Mouse (Mus musculus) midbrain, embryonic 13.5 days (tissue): ENCODE measurements at regions not wholly inside any gene's neighbourhood (a gene's known extent, or its start where the extent isn't known, plus 50 kb on each side); places are given as distances from the start of the nearest gene placed in this dataset.

Source experiments
- ATAC-seq: fragments of 200-750 bp; cut with Nextera tagmentation; 2 replicates; pipeline ENCODE4 v1.8.0; 2017; ENCODE audit warnings: mild to moderate bottlenecking, moderate TSS enrichment, moderate library complexity
- H3K27ac ChIP-seq: fragments of 300-500 bp; sonication (generic); 2 replicates; pipeline ENCODE4 v1.5.1; 2015; ENCODE audit warnings: inconsistent platforms, mild to moderate bottlenecking, moderate library complexity
- H3K27me3 ChIP-seq: fragments of 300-500 bp; sonication (generic); 2 replicates; pipeline ENCODE4 v1.6.1; 2015; ENCODE audit warnings: mild to moderate bottlenecking, inconsistent platforms
- H3K36me3 ChIP-seq: fragments of 300-500 bp; sonication (generic); 2 replicates; pipeline ENCODE4 v1.6.1; 2015; ENCODE audit warnings: mild to moderate bottlenecking, inconsistent platforms
- H3K4me1 ChIP-seq: fragments of 300-500 bp; sonication (generic); replicated peaks from 2 replicates; pipeline ENCODE4 v1.6.1; 2015; ENCODE audit warnings: inconsistent platforms
- H3K4me2 ChIP-seq: fragments of 300-500 bp; sonication (generic); replicated peaks from 2 replicates; pipeline ENCODE4 v1.6.1; 2015; ENCODE audit warnings: moderate library complexity, mild to moderate bottlenecking, inconsistent platforms
- H3K4me3 ChIP-seq: fragments of 300-500 bp; sonication (generic); replicated peaks from 2 replicates; pipeline ENCODE4 v1.5.1; 2015; ENCODE audit warnings: mild to moderate bottlenecking, inconsistent platforms
- H3K9ac ChIP-seq: fragments of 300-500 bp; sonication (generic); replicated peaks from 2 replicates; pipeline ENCODE4 v1.6.1; 2015; ENCODE audit warnings: mild to moderate bottlenecking, inconsistent platforms
- H3K9me3 ChIP-seq: fragments of 300-500 bp; sonication (generic); 2 replicates; pipeline ENCODE4 v1.6.1; 2016; ENCODE audit warnings: mild to moderate bottlenecking, inconsistent platforms
- WGBS: fragments of 180-500 bp; shearing (Covaris S2); methylation state at CpG from one replicate; pipeline ENCODE4 v1.1.7; 2015; 5-methylcytosine and 5-hydroxymethylcytosine counted together

- H3K27ac ChIP-seq = peak overlapping the region; percentile 53
- 11% methylated on average over 15 of the region's 15 CpGs for WGBS
- H3K4me1 ChIP-seq = peaks cover 43% of the 10 kb centered on the region
- 0 out of 2 replicates have a peak, but pooled peaks have one; percentile 16 for ATAC-seq
- H3K4me2 ChIP-seq = 0 out of 2 replicates have a peak overlapping the region, but pooled peaks have one; percentile 9
- H3K36me3 ChIP-seq = no peaks in the 10 kb centered on the region
- no peak overlapping the region; the same call in 1 of the 2 replicates for H3K9ac ChIP-seq
- H3K27me3 ChIP-seq = peaks cover 9% of the 10 kb centered on the region
- no peaks in the 10 kb centered on the region for H3K9me3 ChIP-seq
- H3K4me3 ChIP-seq = no peak overlapping the region
Measured at GRCm38 (mm10) chr2:173334856-173335595, 58.7 kb upstream of the Pmepa1 start.

GRCm38 (mm10) chr2:173335859-173336258 lies 59.5 kb upstream of the Pmepa1 start:
- Histone ChIP-seq H3K4me1 (peaks cover 52% of the 10 kb centered on the region), H3K9me3 (no peaks in the 10 kb centered on the region), H3K4me2 (no peak overlapping the region), H3K36me3 (no peaks in the 10 kb centered on the region), H3K27ac (peak overlapping the region; percentile 53; the same call in 1 of the 2 replicates), H3K9ac (peak overlapping the region; percentile 23; the same call in 1 of the 2 replicates), H3K4me3 (no peak overlapping the region), H3K27me3 (peaks cover 9% of the 10 kb centered on the region)
- 20% methylated on average over 10 of the region's 10 CpGs for WGBS
- 0 out of 2 replicates have a peak, but pooled peaks have one; percentile 18 for ATAC-seq

- Histone ChIP-seq H3K4me3 (no peak overlapping the region), H3K4me2 (no peak overlapping the region), H3K9ac (no peak overlapping the region), H3K4me1 (peaks cover 61% of the 10 kb centered on the region), H3K9me3 (no peaks in the 10 kb centered on the region), H3K27me3 (peaks cover 6% of the 10 kb centered on the region; the same call in 1 of the 2 replicates), H3K36me3 (no peaks in the 10 kb centered on the region), H3K27ac (no peak overlapping the region)
- ATAC-seq = no peak
- 91% methylated on average over 5 of the region's 5 CpGs for WGBS
Measured at GRCm38 (mm10) chr2:173337666-173338065, 61.3 kb upstream of the Pmepa1 start.

- no peak for ATAC-seq
- H3K9ac ChIP-seq = no peak overlapping the region
- no peaks in the 10 kb centered on the region for H3K36me3 ChIP-seq
- H3K27ac ChIP-seq = no peak overlapping the region
- H3K4me1 ChIP-seq = peaks cover 67% of the 10 kb centered on the region
- H3K4me2 ChIP-seq = no peak overlapping the region
- 34% methylated on average over 5 of the region's 5 CpGs for whole genome bisulfite sequencing
- H3K4me3 ChIP-seq = no peak overlapping the region
- H3K27me3 ChIP-seq = peaks cover 9% of the 10 kb centered on the region; the same call in 1 of the 2 replicates
- H3K9me3 ChIP-seq = no peaks in the 10 kb centered on the region
Measured at GRCm38 (mm10) chr2:173338671-173339070, 62.3 kb upstream of the Pmepa1 start.

GRCm38 (mm10) chr2:173339211-173339610 lies 62.9 kb upstream of the Pmepa1 start:
- no peaks in the 10 kb centered on the region for H3K9me3 ChIP-seq
- ATAC-seq = no peak
- H3K4me1 ChIP-seq = peaks cover 64% of the 10 kb centered on the region
- peaks cover 9% of the 10 kb centered on the region; the same call in 1 of the 2 replicates for H3K27me3 ChIP-seq
- no peak overlapping the region for H3K4me3 ChIP-seq
- H3K9ac ChIP-seq = no peak overlapping the region
- H3K36me3 ChIP-seq = no peaks in the 10 kb centered on the region
- H3K27ac ChIP-seq = 0 out of 2 replicates have a peak overlapping the region, but pooled peaks have one; percentile 80
- 64% methylated on average over 3 of the region's 3 CpGs for WGBS
- no peak overlapping the region for H3K4me2 ChIP-seq

DNA sequence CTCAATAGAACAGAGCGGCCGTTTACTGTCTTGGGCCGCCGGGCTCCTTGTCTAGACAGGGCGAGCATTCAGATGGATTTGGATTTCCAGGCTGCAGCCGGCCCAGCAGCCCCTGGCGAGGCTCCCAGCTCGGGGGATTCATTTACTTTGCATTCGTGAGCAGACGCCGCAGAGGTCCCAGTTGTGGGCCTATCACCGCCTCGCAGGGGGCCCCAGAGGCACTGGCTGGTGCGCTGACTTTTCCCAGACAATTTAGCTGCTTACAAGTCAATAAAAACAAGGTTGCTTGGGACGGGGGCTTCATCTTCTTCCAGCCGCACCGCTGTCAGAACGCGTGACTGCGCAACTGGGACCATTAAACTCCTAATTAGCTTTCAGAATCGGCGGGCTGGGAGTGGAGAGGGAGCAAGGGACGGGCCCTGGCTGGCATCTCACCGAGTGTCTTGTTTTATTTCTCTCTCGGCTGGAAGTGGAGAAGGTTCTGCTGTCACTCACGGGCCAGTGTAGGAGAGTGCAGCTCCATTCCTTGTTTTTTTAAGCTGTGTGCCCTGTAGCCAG lies 63.8 kb upstream of the Pmepa1 start:
- WGBS = 1% methylated on average over 26 of the region's 26 CpGs
- peaks cover 55% of the 10 kb centered on the region for H3K4me1 ChIP-seq

DNA sequence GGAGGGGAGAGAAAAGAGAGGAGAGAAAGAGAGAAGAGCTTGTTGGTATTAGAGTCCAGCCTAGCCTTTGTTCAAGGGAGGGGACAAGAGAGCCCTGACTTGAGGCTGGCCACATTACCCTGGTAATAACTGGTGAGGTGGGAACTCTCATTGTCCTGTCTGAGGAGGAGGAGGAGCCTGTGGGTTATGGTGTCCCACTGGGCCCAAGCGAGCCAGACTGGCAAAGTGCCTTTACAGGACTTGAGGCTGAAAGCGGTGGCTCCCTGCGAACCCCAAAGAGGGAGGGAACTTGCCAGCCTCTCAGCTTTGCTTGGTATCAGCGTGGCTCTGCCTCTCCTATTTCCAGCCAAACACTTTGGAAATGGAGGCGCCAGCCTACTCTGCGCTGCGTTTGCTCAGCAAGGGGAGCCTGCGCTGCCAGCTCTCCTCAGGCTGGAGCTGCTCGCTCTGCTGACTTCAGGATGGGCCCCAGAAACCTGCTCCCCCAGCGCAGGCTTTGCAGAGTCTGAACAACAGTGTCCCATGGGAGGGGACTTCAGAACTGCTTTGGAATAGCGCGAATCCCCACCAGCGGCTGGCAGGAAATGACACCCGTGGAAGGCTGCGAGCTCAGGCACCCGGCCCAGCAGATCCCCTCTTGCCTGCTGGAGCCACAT lies 66.4 kb upstream of the Pmepa1 start:
- Histone ChIP-seq H3K4me2 (no peak overlapping the region), H3K4me3 (no peak overlapping the region), H3K9me3 (no peaks in the 10 kb centered on the region), H3K27me3 (peaks cover 4% of the 10 kb centered on the region; the same call in 1 of the 2 replicates), H3K4me1 (peaks cover 41% of the 10 kb centered on the region), H3K9ac (no peak overlapping the region), H3K27ac (no peak overlapping the region), H3K36me3 (no peaks in the 10 kb centered on the region)
- 52% methylated on average over 16 of the region's 16 CpGs for WGBS
- ATAC-seq = no peak

More for the DNA sequence above, 63.8 kb upstream of the Pmepa1 start:
- peak; percentile 86 for ATAC-seq
- Histone ChIP-seq H3K9ac (peak overlapping the region; percentile 32; the same call in 1 of the 2 replicates), H3K27me3 (peaks cover 6% of the 10 kb centered on the region; the same call in 1 of the 2 replicates), H3K4me3 (peak overlapping the region; percentile 8), H3K27ac (peak overlapping the region; percentile 80), H3K9me3 (no peaks in the 10 kb centered on the region), H3K4me2 (peak overlapping the region; percentile 50), H3K36me3 (no peaks in the 10 kb centered on the region)

- Histone ChIP-seq H3K27ac (no peak overlapping the region), H3K4me1 (peaks cover 37% of the 10 kb centered on the region), H3K9me3 (no peaks in the 10 kb centered on the region), H3K9ac (no peak overlapping the region), H3K27me3 (peaks cover 4% of the 10 kb centered on the region; the same call in 1 of the 2 replicates), H3K4me2 (no peak overlapping the region), H3K4me3 (no peak overlapping the region), H3K36me3 (no peaks in the 10 kb centered on the region)
- 90% methylated on average over 2 of the region's 2 CpGs for WGBS
- no peak for ATAC-seq
Measured at GRCm38 (mm10) chr2:173343665-173344064, 67.3 kb upstream of the Pmepa1 start.

DNA sequence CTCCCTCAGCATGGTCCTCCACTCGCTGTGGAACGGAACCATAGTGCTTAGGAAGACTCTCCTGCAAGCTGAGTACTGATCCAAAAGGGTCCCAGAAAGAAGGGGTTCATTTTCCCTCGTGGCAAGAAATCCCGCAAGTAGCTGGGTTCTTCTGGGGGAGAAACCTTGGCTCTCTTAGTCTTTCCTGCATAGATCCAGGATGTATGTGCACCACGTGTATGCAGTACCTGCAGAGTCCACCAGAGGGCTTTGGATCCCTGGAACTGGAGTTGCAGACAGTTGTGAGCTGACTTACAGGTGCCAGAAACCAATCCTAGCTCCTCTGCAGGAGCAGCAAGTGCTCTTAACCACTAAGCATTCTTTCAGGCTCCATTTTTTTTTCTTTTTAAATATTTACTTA lies 67.9 kb upstream of the Pmepa1 start:
- H3K4me2 ChIP-seq = no peak overlapping the region
- no peaks in the 10 kb centered on the region for H3K9me3 ChIP-seq
- ATAC-seq = no peak
- peaks cover 4% of the 10 kb centered on the region; the same call in 1 of the 2 replicates for H3K27me3 ChIP-seq
- H3K9ac ChIP-seq = no peak overlapping the region
- H3K4me3 ChIP-seq = no peak overlapping the region
- peaks cover 32% of the 10 kb centered on the region for H3K4me1 ChIP-seq
- 96% methylated on average over 5 of the region's 5 CpGs for WGBS
- H3K27ac ChIP-seq = no peak overlapping the region
- H3K36me3 ChIP-seq = no peaks in the 10 kb centered on the region

- peaks cover 4% of the 10 kb centered on the region; the same call in 1 of the 2 replicates for H3K27me3 ChIP-seq
- H3K4me2 ChIP-seq = no peak overlapping the region
- WGBS = 83% methylated on average over 11 of the region's 11 CpGs
Measured at GRCm38 (mm10) chr2:173347341-173347740, 71.0 kb upstream of the Pmepa1 start.

GRCm38 (mm10) chr2:173348757-173349156 lies 72.4 kb upstream of the Pmepa1 start:
- Histone ChIP-seq H3K4me1 (0 out of 2 replicates have a peak, but pooled peaks cover 5% of the 10 kb centered on the region), H3K4me3 (no peak overlapping the region), H3K4me2 (no peak overlapping the region), H3K9me3 (no peaks in the 10 kb centered on the region), H3K27ac (no peak overlapping the region), H3K36me3 (no peaks in the 10 kb centered on the region), H3K27me3 (no peaks in the 10 kb centered on the region; the same call in 1 of the 2 replicates), H3K9ac (no peak overlapping the region)
- WGBS = 81% methylated on average over 3 of the region's 3 CpGs
- no peak for ATAC-seq

More at GRCm38 (mm10) chr2:173347341-173347740, 71.0 kb upstream of the Pmepa1 start:
- Histone ChIP-seq H3K9me3 (no peaks in the 10 kb centered on the region), H3K4me1 (peaks cover 10% of the 10 kb centered on the region; the same call in 1 of the 2 replicates), H3K9ac (no peak overlapping the region), H3K4me3 (no peak overlapping the region), H3K27ac (no peak overlapping the region), H3K36me3 (no peaks in the 10 kb centered on the region)
- no peak for ATAC-seq
